ENCODE assay signal across 20 mouse cellular contexts in the genomic region with DNA sequence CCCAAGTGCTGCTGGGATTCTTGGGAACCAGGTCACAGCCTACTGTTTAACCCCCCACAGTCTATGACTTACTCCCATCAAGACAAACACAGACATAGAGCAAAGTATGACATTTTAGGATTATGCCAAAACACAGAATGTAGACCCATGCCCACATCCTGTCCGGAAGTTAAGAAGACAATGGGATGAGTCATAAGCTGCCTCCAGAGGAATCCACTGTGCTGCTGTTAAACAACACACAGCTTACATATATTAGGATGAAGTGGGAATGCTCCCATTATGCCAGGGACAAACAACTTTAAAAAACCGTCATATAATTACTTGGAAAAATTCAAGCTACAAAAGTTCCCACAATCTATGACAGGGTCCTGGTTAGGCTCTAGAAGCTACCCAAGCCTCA. TPM values are rescaled to one million over a fixed set of nuclear protein-coding genes. Genes with fewer than 3 reads are reported as not detected.
DNase-seq lines count a peak whose midpoint lies in the region; ATAC-seq and TF ChIP-seq lines count a peak whose summit lies in the region.
"Had no signal": no experiment of that assay in that cellular context is flagged by ENCODE, and none has a peak within 500 bp of the region (broad histone marks: within the 10 kb centered on the region; RNA-seq: fewer than 3 reads in every experiment).

No protein-coding gene starts in this region.

- DNase-seq in lung, postnatal 0 days (ENCODE audit: low spot score), result peak; percentile 46
- DNase-seq in lung, adult 18-20 months, result no peak
- peak; percentile 79 for DNase-seq in CD4-positive helper T cell, adult 2 months (ENCODE audit: low read depth, low spot score)
- DNase-seq in adrenal gland, postnatal 25 days, result no peak
- no peak for DNase-seq in cerebellum, postnatal 14 days
- DNase-seq: cerebellum, adult 2 months; kidney, adult 18-20 months; kidney, postnatal 14 days; liver, embryonic 13.5 days; lung, postnatal 36 days; right cerebral cortex, postnatal 25 days had no signal

- no peaks in the 10 kb centered on the region for H3K27me3 ChIP-seq in lung, postnatal 0 days (replicated peaks; ENCODE audit: insufficient read depth, low read length)
- no peaks in the 10 kb centered on the region for H3K27me3 ChIP-seq in myocyte (ENCODE audit: control insufficient read depth, insufficient read depth, insufficient read length)
- H3K27me3 ChIP-seq: CH12.LX; embryonic facial prominence, embryonic 15.5 days; forebrain, embryonic 13.5 days; heart, embryonic 13.5 days; liver, embryonic 13.5 days; midbrain, embryonic 15.5 days; neural tube, embryonic 12.5 days had no signal

- peaks cover 100% of the 10 kb centered on the region for H3K79me2 ChIP-seq in myocyte (ENCODE audit: control insufficient read depth, insufficient read depth)

- ATAC-seq in lung, postnatal 0 days, result peak; percentile 57
- ATAC-seq: forebrain, embryonic 13.5 days; midbrain, embryonic 15.5 days had no signal

- H3ac ChIP-seq in myocyte (ENCODE audit: control insufficient read depth, insufficient read length), result no peak overlapping the region

- no peak overlapping the region for H3K4me2 ChIP-seq in lung, postnatal 0 days (replicated peaks; ENCODE audit: low read depth, low read length)
- H3K4me2 ChIP-seq in myocyte (ENCODE audit: low read depth), result peak overlapping the region; percentile 49
- H3K4me2 ChIP-seq: embryonic facial prominence, embryonic 15.5 days; forebrain, embryonic 13.5 days; heart, embryonic 13.5 days; liver, embryonic 13.5 days; midbrain, embryonic 15.5 days; neural tube, embryonic 12.5 days had no signal

- WGBS in lung, postnatal 0 days, result 68% methylated on average over 2 of the region's 2 CpGs

- H3K27ac ChIP-seq in lung, postnatal 0 days (ENCODE audit: low read length), result no peak overlapping the region
- H3K27ac ChIP-seq in bone marrow macrophage, adult 2 months (ENCODE audit: insufficient read depth, low read depth, low read length), result peak overlapping the region; percentile 69
- H3K27ac ChIP-seq: embryonic facial prominence, embryonic 15.5 days; forebrain, embryonic 13.5 days; heart, embryonic 13.5 days; limb, embryonic 10.5 days; liver, embryonic 13.5 days; midbrain, embryonic 15.5 days; neural tube, embryonic 12.5 days had no signal

- H3K4me1 ChIP-seq in lung, postnatal 0 days (ENCODE audit: insufficient read depth, low read depth, low read length), result peaks cover 38% of the 10 kb centered on the region
- H3K4me1 ChIP-seq in bone marrow macrophage, adult 2 months (ENCODE audit: control insufficient read depth, insufficient read depth, low read length), result peaks cover 81% of the 10 kb centered on the region

- H3K9me3 ChIP-seq in lung, postnatal 0 days (ENCODE audit: low read length), result no peaks in the 10 kb centered on the region
- H3K9me3 ChIP-seq: embryonic facial prominence, embryonic 15.5 days; forebrain, embryonic 13.5 days; heart, embryonic 13.5 days; limb, embryonic 10.5 days; liver, embryonic 13.5 days; midbrain, embryonic 15.5 days; neural tube, embryonic 12.5 days had no signal

- H3K36me3 ChIP-seq in lung, postnatal 0 days (ENCODE audit: insufficient read depth, low read length), result no peaks in the 10 kb centered on the region
- H3K36me3 ChIP-seq in myocyte (ENCODE audit: control insufficient read depth, insufficient read depth), result no peaks in the 10 kb centered on the region
- H3K36me3 ChIP-seq: embryonic facial prominence, embryonic 15.5 days; heart, embryonic 13.5 days; limb, embryonic 10.5 days; liver, embryonic 13.5 days; midbrain, embryonic 15.5 days; neural tube, embryonic 12.5 days had no signal

- no peak overlapping the region for H3K9ac ChIP-seq in lung, postnatal 0 days (replicated peaks; ENCODE audit: low read depth)
- H3K9ac ChIP-seq: embryonic facial prominence, embryonic 15.5 days; forebrain, embryonic 13.5 days; heart, embryonic 13.5 days; liver, embryonic 13.5 days; midbrain, embryonic 15.5 days; neural tube, embryonic 12.5 days had no signal

- TF ChIP-seq EP300 in lung, postnatal 0 days (IDR thresholded peaks at IDR 0.05), result no peak

- no peak for TF ChIP-seq CTCF in lung, postnatal 0 days (IDR thresholded peaks at IDR 0.05)
- TF ChIP-seq CTCF in bone marrow macrophage, adult 2 months (IDR thresholded peaks at IDR 0.05; ENCODE audit: low read depth, low read length), result no peak

- H3K4me3 ChIP-seq in lung, postnatal 0 days (ENCODE audit: low read depth, low read length), result no peak overlapping the region
- no peak overlapping the region for H3K4me3 ChIP-seq in bone marrow macrophage, adult 2 months (ENCODE audit: insufficient read depth, low read length)
- H3K4me3 ChIP-seq in myocyte, result no peak overlapping the region
- H3K4me3 ChIP-seq: embryonic facial prominence, embryonic 15.5 days; forebrain, embryonic 13.5 days; heart, embryonic 13.5 days; limb, embryonic 10.5 days; liver, embryonic 13.5 days; midbrain, embryonic 15.5 days; neural tube, embryonic 12.5 days had no signal

- TF ChIP-seq POLR2A in bone marrow macrophage, adult 2 months (IDR thresholded peaks at IDR 0.05; ENCODE audit: borderline replicate concordance, low read depth, low read length), result no peak
- no peak for TF ChIP-seq POLR2A in myocyte (IDR thresholded peaks at IDR 0.05; ENCODE audit: insufficient read length, low read depth)

TF ChIP-seq in myocyte, 11 proteins besides CTCF, POLR2A, EP300 and RAD21:
- TF ChIP-seq SRF (IDR thresholded peaks at IDR 0.05; ENCODE audit: control insufficient read depth, insufficient read length, low read depth), result no peak
- TF ChIP-seq MYOG (IDR thresholded peaks at IDR 0.05; ENCODE audit: control insufficient read depth in 1 of 3, insufficient read depth in 1 of 3, insufficient read length in 2 of 3, low read depth in 2 of 3), result no peak
- no peak for TF ChIP-seq CEBPB (IDR thresholded peaks at IDR 0.05; ENCODE audit: insufficient read depth, poor library complexity, severe bottlenecking)
- no peak for TF ChIP-seq MYOD1 (IDR thresholded peaks at IDR 0.05; ENCODE audit: control insufficient read depth in 1 of 3, insufficient read length in 2 of 3, low read depth in 2 of 3)
- TF ChIP-seq POLR2AphosphoS2 (IDR thresholded peaks at IDR 0.05; ENCODE audit: insufficient read length, low read depth), result no peak
- no peak for TF ChIP-seq MAX (IDR thresholded peaks at IDR 0.05; ENCODE audit: low read depth)
- TF ChIP-seq TCF3 (IDR thresholded peaks at IDR 0.05; ENCODE audit: insufficient read length, low read depth), result no peak
- no peak for TF ChIP-seq TCF12 (IDR thresholded peaks at IDR 0.05; ENCODE audit: insufficient read depth, poor library complexity, severe bottlenecking)
- TF ChIP-seq USF1 (IDR thresholded peaks at IDR 0.05; ENCODE audit: low read depth), result no peak
- TF ChIP-seq REST (IDR thresholded peaks at IDR 0.05; ENCODE audit: insufficient read depth, insufficient read length), result no peak
- TF ChIP-seq E2F4 (IDR thresholded peaks at IDR 0.05; ENCODE audit: insufficient read depth), result no peak

RNA-seq across cellular contexts. Expression of gene Ankrd11, which starts 52.1 kb away (rescaled TPM):
- 46.5 and 60.1 TPM in 2 replicates for polyA plus RNA-seq in lung, postnatal 0 days (2015; fragmentation: Nextera tagmentation; extraction: Ambion mirVana)
- polyA plus RNA-seq in bone marrow macrophage, adult 2 months (2012; ENCODE audit: insufficient read depth, insufficient read length, missing spikeins), result 76.2 and 79.2 TPM in 2 replicates
- polyA plus RNA-seq in myocyte (2012; fragmentation: generic; extraction: Trizol), result 56.4 TPM
- total RNA-seq in adrenal gland, postnatal 25 days (2021), result 111 TPM in 2 replicates

Comparison
In these comparisons a context has a peak if more than half of its experiments do, and no peak if none do; other contexts are left out.
1. DNase-seq: peak in lung, postnatal 0 days (single experiment) and CD4-positive helper T cell, adult 2 months (single experiment); none in lung, adult 18-20 months (0 of 2), adrenal gland, postnatal 25 days (single experiment) and cerebellum, postnatal 14 days (0 of 2).